10 mouse cellular contexts compared by ENCODE assay signal in the genomic region with DNA sequence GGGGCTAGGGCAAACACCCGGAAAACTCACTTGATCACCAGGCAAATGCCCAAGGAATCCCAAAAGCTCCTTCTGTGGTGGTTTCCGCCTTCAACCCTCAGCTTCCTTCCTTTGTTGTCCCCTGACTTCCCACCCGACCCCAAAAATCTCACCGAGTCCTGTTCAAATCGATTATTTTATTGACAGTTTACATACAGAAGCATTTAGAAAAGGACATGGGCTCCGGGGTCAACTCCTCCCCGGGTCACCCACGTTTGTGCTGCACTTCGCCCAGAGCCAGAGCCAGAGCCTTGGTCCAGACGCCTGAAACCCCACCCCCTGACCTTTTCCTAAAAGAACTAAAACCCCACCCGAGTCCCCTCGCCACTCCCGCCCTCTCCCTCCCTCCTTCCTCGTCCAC. TPM values are rescaled to one million over a fixed set of nuclear protein-coding genes. Genes with fewer than 3 reads are reported as not detected.
DNase-seq lines count a peak whose midpoint lies in the region; ATAC-seq and TF ChIP-seq lines count a peak whose summit lies in the region.
"Had no signal": no experiment of that assay in that cellular context is flagged by ENCODE, and none has a peak within 500 bp of the region (broad histone marks: within the 10 kb centered on the region; RNA-seq: fewer than 3 reads in every experiment).

No protein-coding gene starts in this region.

- no peak overlapping the region for H3K27ac ChIP-seq in heart, embryonic 13.5 days (replicated peaks)
- H3K27ac ChIP-seq in limb, embryonic 14.5 days (replicated peaks; ENCODE audit: low read depth, low read length), result no peak overlapping the region
- H3K27ac ChIP-seq in stomach, embryonic 16.5 days (ENCODE audit: low read length), result no peak overlapping the region

- WGBS in heart, embryonic 13.5 days, result 5% methylated on average over 14 of the region's 14 CpGs
- 9% methylated on average over 13 of the region's 14 CpGs for WGBS in limb, embryonic 14.5 days
- WGBS in stomach, embryonic 16.5 days, result 6% methylated on average over 14 of the region's 14 CpGs

- no peak for DNase-seq in heart, postnatal 25 days (ENCODE audit: low spot score)
- peak; percentile 16 for DNase-seq in urinary bladder, adult 2 months (ENCODE audit: low spot score)
- no peak for DNase-seq in urinary bladder, adult 18-20 months (ENCODE audit: low spot score in 2 of 2)
- DNase-seq in limb, embryonic 14.5 days (ENCODE audit: low spot score), result no peak
- no peak for DNase-seq in adrenal gland, postnatal 14 days
- no peak for DNase-seq in left cerebral cortex, adult 18-20 months (ENCODE audit: low spot score in 2 of 2)

- H3K4me3 ChIP-seq in heart, embryonic 13.5 days, result peak overlapping the region; percentile 35
- peak overlapping the region; percentile 17; the same call in 1 of the 2 replicates for H3K4me3 ChIP-seq in limb, embryonic 14.5 days (replicated peaks; ENCODE audit: low read length)
- H3K4me3 ChIP-seq in stomach, embryonic 16.5 days (replicated peaks; ENCODE audit: low read length), result peak overlapping the region; percentile 19; the same call in 1 of the 2 replicates

- no peak for TF ChIP-seq POLR2A in limb, embryonic 14.5 days (IDR thresholded peaks at IDR 0.05; ENCODE audit: borderline replicate concordance, extremely low read depth, insufficient read depth, insufficient read length)

- intact Hi-C loops in heart, postnatal 25 days (cut with DNase I), result no loop called here

- H3K4me2 ChIP-seq in heart, embryonic 13.5 days, result peak overlapping the region; percentile 57
- peak overlapping the region; percentile 30 for H3K4me2 ChIP-seq in limb, embryonic 14.5 days (replicated peaks; ENCODE audit: low read depth, low read length, severe bottlenecking)
- no peak overlapping the region; the same call in 1 of the 2 replicates for H3K4me2 ChIP-seq in stomach, embryonic 16.5 days (ENCODE audit: low read depth, low read length)

- no peaks in the 10 kb centered on the region for H3K9me3 ChIP-seq in heart, embryonic 13.5 days
- no peaks in the 10 kb centered on the region for H3K9me3 ChIP-seq in limb, embryonic 14.5 days (ENCODE audit: control insufficient read depth, low read length)
- H3K9me3 ChIP-seq in stomach, embryonic 16.5 days (replicated peaks; ENCODE audit: control insufficient read depth, low read length), result no peaks in the 10 kb centered on the region

- H3K9ac ChIP-seq in heart, embryonic 13.5 days, result peak overlapping the region; percentile 45; the same call in 1 of the 2 replicates
- H3K9ac ChIP-seq in limb, embryonic 14.5 days (ENCODE audit: low read depth, low read length, severe bottlenecking), result no peak overlapping the region
- H3K9ac ChIP-seq in stomach, embryonic 16.5 days (ENCODE audit: low read length), result no peak overlapping the region

- ATAC-seq in heart, embryonic 13.5 days (ENCODE audit: extremely low read depth, insufficient number of reproducible peaks, low FRiP score, low TSS enrichment), result no peak
- ATAC-seq in limb, embryonic 14.5 days (ENCODE audit: low FRiP score, low read depth), result no peak
- no peak for ATAC-seq in stomach, embryonic 16.5 days (ENCODE audit: insufficient read depth, low FRiP score)

- no peaks in the 10 kb centered on the region for H3K36me3 ChIP-seq in heart, embryonic 13.5 days
- no peaks in the 10 kb centered on the region for H3K36me3 ChIP-seq in limb, embryonic 14.5 days (ENCODE audit: control insufficient read depth, insufficient read depth, low read length)
- no peaks in the 10 kb centered on the region for H3K36me3 ChIP-seq in stomach, embryonic 16.5 days (ENCODE audit: control insufficient read depth, insufficient read depth, low read length)

- peaks cover 85% of the 10 kb centered on the region for H3K27me3 ChIP-seq in heart, embryonic 13.5 days (replicated peaks)
- peaks cover 62% of the 10 kb centered on the region for H3K27me3 ChIP-seq in limb, embryonic 14.5 days (ENCODE audit: control insufficient read depth, insufficient read depth, low read length)
- H3K27me3 ChIP-seq in stomach, embryonic 16.5 days (ENCODE audit: control insufficient read depth, insufficient read depth, low read length), result peaks cover 60% of the 10 kb centered on the region

- H3K4me1 ChIP-seq in heart, embryonic 13.5 days, result peaks cover 38% of the 10 kb centered on the region
- peaks cover 33% of the 10 kb centered on the region for H3K4me1 ChIP-seq in limb, embryonic 14.5 days (ENCODE audit: control insufficient read depth, insufficient read depth, low read length)
- peaks cover 28% of the 10 kb centered on the region for H3K4me1 ChIP-seq in stomach, embryonic 16.5 days (ENCODE audit: control insufficient read depth, insufficient read depth, low read length)

RNA-seq across cellular contexts. Expression of a gene that starts 8.0 kb away (rescaled TPM):
- 18.6 and 23.3 TPM in 2 replicates for polyA plus RNA-seq in heart, embryonic 13.5 days (2015; fragmentation: Nextera tagmentation; extraction: Ambion mirVana)
- total RNA-seq in heart, postnatal 25 days (2021), result 10 to 100 TPM; 31.4 to 33.0 TPM
- 137 and 139 TPM in 2 replicates for polyA plus RNA-seq in urinary bladder, adult 2 months (2012; rRNA removed)
- polyA plus RNA-seq in limb, embryonic 14.5 days (2012; rRNA removed), result 493 and 711 TPM in 2 replicates
- 143 and 153 TPM in 2 replicates for polyA plus RNA-seq in limb, embryonic 14.5 days (2014; fragmentation: Nextera tagmentation; extraction: Ambion mirVana)
- polyA plus RNA-seq in stomach, embryonic 16.5 days (2015; fragmentation: Nextera tagmentation; extraction: Ambion mirVana), result 120 and 128 TPM in 2 replicates
- total RNA-seq in adrenal gland, postnatal 14 days (2021), result 28.0 and 29.1 TPM in 2 replicates
- total RNA-seq in left cerebral cortex, adult 18-20 months (2021), result 10 to 100 TPM; 16.5 to 17.4 TPM

RNA-seq across cellular contexts. Expression of a gene that starts 8.0 kb away (rescaled TPM):
- polyA plus RNA-seq in heart, embryonic 13.5 days (2015; fragmentation: Nextera tagmentation; extraction: Ambion mirVana), result 0.05 and 0.17 TPM in 2 replicates
- 1 to 10 TPM; 1.0 to 1.2 TPM for total RNA-seq in heart, postnatal 25 days (2021)
- polyA plus RNA-seq in urinary bladder, adult 2 months (2012; rRNA removed), result 0.15 and 0.19 TPM in 2 replicates
- polyA plus RNA-seq in limb, embryonic 14.5 days (2012; rRNA removed), result 12.2 and 24.8 TPM in 2 replicates
- 1.7 and 2.7 TPM in 2 replicates for polyA plus RNA-seq in limb, embryonic 14.5 days (2014; fragmentation: Nextera tagmentation; extraction: Ambion mirVana)
- 1.3 TPM in 2 replicates for polyA plus RNA-seq in stomach, embryonic 16.5 days (2015; fragmentation: Nextera tagmentation; extraction: Ambion mirVana)
- total RNA-seq in adrenal gland, postnatal 14 days (2021), result 2.2 and 6.2 TPM in 2 replicates
- total RNA-seq in left cerebral cortex, adult 18-20 months (2021), result 10 to 100 TPM; 71.2 to 72.3 TPM
- total RNA-seq: common myeloid progenitor, adult 5-6 weeks; granulocyte monocyte progenitor cell, adult 5-6 weeks had no signal

RNA-seq across cellular contexts. Expression of a gene that starts 53.4 kb away (rescaled TPM):
- 11.9 and 12.9 TPM in 2 replicates for polyA plus RNA-seq in heart, embryonic 13.5 days (2015; fragmentation: Nextera tagmentation; extraction: Ambion mirVana)
- 10 to 100 TPM in 1 of 2 experiments, 1 to 10 TPM in 1; 10.0 to 12.6 TPM for total RNA-seq in heart, postnatal 25 days (2021)
- 14.2 and 21.8 TPM in 2 replicates for polyA plus RNA-seq in urinary bladder, adult 2 months (2012; rRNA removed)
- 22.4 and 24.8 TPM in 2 replicates for polyA plus RNA-seq in limb, embryonic 14.5 days (2012; rRNA removed)
- 15.4 and 18.4 TPM in 2 replicates for polyA plus RNA-seq in limb, embryonic 14.5 days (2014; fragmentation: Nextera tagmentation; extraction: Ambion mirVana)
- 17.9 and 19.0 TPM in 2 replicates for polyA plus RNA-seq in stomach, embryonic 16.5 days (2015; fragmentation: Nextera tagmentation; extraction: Ambion mirVana)
- total RNA-seq in adrenal gland, postnatal 14 days (2021), result 21.4 and 26.8 TPM in 2 replicates
- 10 to 100 TPM; 17.2 to 17.7 TPM for total RNA-seq in left cerebral cortex, adult 18-20 months (2021)

RNA-seq across cellular contexts. Expression of a gene that starts 56.8 kb away (rescaled TPM):
- polyA plus RNA-seq in heart, embryonic 13.5 days (2015; fragmentation: Nextera tagmentation; extraction: Ambion mirVana), result 25.0 and 25.6 TPM in 2 replicates
- 10 to 100 TPM; 10.3 to 13.5 TPM for total RNA-seq in heart, postnatal 25 days (2021)
- polyA plus RNA-seq in urinary bladder, adult 2 months (2012; rRNA removed), result 60.9 and 66.9 TPM in 2 replicates
- 47.2 and 57.5 TPM in 2 replicates for polyA plus RNA-seq in limb, embryonic 14.5 days (2012; rRNA removed)
- polyA plus RNA-seq in limb, embryonic 14.5 days (2014; fragmentation: Nextera tagmentation; extraction: Ambion mirVana), result 28.7 and 30.4 TPM in 2 replicates
- polyA plus RNA-seq in stomach, embryonic 16.5 days (2015; fragmentation: Nextera tagmentation; extraction: Ambion mirVana), result 23.7 and 26.0 TPM in 2 replicates
- 13.4 and 18.8 TPM in 2 replicates for total RNA-seq in adrenal gland, postnatal 14 days (2021)
- total RNA-seq in left cerebral cortex, adult 18-20 months (2021), result 10 to 100 TPM; 67.9 to 69.7 TPM
